Mouse (Mus musculus): ENCODE measurements around the gene Rpl36al.

Gene Rpl36al

DNA sequence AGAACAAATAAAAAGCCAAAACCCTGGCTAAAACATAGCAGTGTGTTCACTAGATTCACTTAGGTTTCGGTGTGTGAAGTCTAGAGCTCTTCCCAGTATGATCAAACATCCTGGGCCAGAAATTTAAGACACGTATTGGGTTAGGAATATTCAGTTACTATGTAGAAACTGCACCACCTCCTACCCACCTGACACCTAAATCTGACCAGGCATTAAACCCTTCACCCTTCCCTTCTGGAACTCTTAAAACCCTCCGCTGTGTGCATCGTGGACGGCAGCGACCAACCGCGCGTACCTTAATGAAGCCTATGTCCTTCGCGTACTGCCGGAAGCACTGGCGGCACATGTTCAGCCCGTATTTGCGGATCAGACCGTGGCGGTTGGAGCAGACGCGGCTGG lies 25.5 kb downstream of the Rpl36al start:
- DNase-seq (ENCODE audit: low read depth), result no peak

GRCm38 (mm10) chr12:69157107-69157506 lies 26.8 kb downstream of the Rpl36al start:
- no peak for DNase-seq (ENCODE audit: low read depth)

DNA sequence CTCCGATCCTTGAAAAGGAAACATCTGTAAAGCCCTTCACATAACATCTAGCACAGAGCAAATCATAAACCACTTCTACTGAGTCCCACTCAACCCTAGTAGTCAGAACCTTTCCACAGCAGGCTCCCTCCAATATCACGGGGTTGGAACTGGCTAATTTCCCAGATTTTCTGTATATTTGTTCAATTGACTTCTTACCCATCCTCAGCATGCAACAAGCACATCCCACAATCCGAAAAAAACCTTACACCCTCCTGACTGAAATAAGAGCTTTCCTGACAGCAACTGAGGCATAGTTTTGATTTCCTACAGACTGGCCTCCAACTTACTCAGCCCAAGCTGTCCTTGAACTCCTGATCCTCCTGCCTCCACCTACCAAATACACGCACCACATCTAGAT lies 27.4 kb downstream of the Rpl36al start:
- no peak for DNase-seq (ENCODE audit: low read depth)

- no peak for DNase-seq (ENCODE audit: low read depth)
Observed at GRCm38 (mm10) chr12:69155923-69156322, 28.0 kb downstream of the Rpl36al start.

DNA sequence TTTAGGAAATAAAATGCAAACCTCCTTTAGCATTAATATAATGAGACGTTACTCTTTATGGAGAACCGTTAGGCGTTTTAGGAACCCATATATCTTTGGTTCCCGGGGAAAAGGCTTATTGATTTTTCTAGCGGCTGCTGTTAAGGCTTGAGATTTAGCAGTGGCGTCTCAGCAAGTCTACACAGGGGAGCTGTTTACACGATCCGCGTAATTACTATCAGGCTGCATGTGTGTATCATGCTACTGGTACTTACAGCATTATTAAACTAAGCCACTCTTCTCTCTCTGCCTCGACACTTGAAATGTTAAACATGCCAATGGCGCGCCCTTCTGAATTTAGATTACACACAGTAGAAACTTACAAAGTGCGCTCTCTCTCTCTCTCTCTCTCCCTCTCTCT lies 33.8 kb downstream of the Rpl36al start:
- no peak for DNase-seq (ENCODE audit: low read depth)

- no peak for DNase-seq (ENCODE audit: low read depth)
Observed at GRCm38 (mm10) chr12:69147166-69147735, 36.6 kb downstream of the Rpl36al start.

DNA sequence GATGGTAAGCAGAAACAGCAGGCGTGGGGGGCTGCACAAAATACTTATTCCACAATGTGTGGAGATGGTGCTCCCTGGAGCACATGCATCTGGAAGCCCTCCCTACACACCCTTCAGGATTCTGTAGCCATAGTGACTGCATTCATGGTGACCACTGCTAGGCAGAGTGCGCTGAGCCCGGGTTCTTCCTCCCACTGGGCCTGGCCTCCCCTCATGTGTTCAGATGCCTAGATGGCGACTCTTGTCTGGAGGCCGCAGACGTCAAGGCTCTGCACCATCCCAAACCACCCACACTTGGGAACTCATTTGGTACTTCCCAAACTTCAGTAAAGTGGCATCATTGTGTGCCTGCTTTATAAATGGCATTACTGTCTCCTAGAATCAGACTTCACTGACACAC lies 40.4 kb downstream of the Rpl36al start:
- no peak for DNase-seq (ENCODE audit: low read depth)

- no peak for DNase-seq (ENCODE audit: low read depth)
Observed at GRCm38 (mm10) chr12:69139841-69140240, 44.0 kb downstream of the Rpl36al start.

DNA sequence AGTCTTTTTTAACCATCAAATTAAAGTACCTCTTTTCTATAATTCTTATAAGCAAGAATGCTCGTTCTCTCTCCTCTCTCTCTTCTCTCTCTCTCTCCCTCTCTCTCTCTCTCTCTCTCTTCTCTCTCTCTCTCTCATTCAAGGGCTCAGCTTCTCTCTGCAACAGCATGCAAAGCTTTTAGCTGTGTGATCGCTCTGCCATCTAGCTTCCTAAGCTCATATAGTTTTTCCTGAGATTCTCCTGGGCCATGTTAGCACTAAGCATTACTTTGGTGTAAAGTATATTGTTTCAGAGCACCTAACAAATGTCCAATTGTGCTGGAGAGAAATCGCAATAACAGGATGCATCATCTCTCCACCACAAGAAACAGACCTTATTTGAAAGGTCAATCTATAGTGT lies 44.7 kb downstream of the Rpl36al start:
- DNase-seq (ENCODE audit: low read depth), result no peak

Measured in naive thymus-derived CD4-positive, alpha-beta T cell, adult 2 months (primary cell).